Mouse (Mus musculus) testis, adult 2 months (tissue): ENCODE results near the gene Nfix. TPM values are rescaled to one million over a fixed set of nuclear protein-coding genes. Genes with fewer than 3 reads are reported as not detected.

Experiments used
- H3K27ac ChIP-seq: fragments of 200-500 bp; 2 replicates; pipeline ENCODE4 v1.5.1; 2012; ENCODE audit warnings: low read depth, low read length; ENCODE audit not compliant: control insufficient read depth, insufficient read depth
- H3K27me3 ChIP-seq: fragments of 200-500 bp; 2 replicates; pipeline ENCODE4 v1.6.1; 2012; ENCODE audit warnings: mild to moderate bottlenecking, low read length, moderate library complexity; ENCODE audit not compliant: control insufficient read depth, insufficient read depth
- H3K36me3 ChIP-seq: fragments of 200-500 bp; 2 replicates; pipeline ENCODE4 v1.6.1; 2012; ENCODE audit warnings: mild to moderate bottlenecking, low read length; ENCODE audit not compliant: control insufficient read depth, insufficient read depth
- H3K4me1 ChIP-seq: fragments of 200-500 bp; 2 replicates; pipeline ENCODE4 v1.6.1; 2012; ENCODE audit warnings: low read length; ENCODE audit not compliant: control insufficient read depth, insufficient read depth
- H3K4me3 ChIP-seq: fragments of 200-500 bp; 2 replicates; pipeline ENCODE4 v1.5.1; 2012; ENCODE audit warnings: low read depth, mild to moderate bottlenecking, low read length, moderate library complexity, mixed read lengths; ENCODE audit not compliant: control insufficient read depth
- CTCF ChIP-seq: fragments of 200-500 bp; IDR thresholded peaks from 2 replicates; pipeline ENCODE4 v1.5.1; 2012; ENCODE audit warnings: low read depth, mild to moderate bottlenecking, inconsistent platforms, low read length, moderate library complexity; ENCODE audit not compliant: control insufficient read depth, insufficient read depth, insufficient replicate concordance
- POLR2A ChIP-seq: fragments of 200-500 bp; IDR thresholded peaks from 2 replicates; pipeline ENCODE4 v1.6.1; 2012; ENCODE audit warnings: low read depth, mild to moderate bottlenecking, inconsistent platforms, low read length, moderate library complexity; ENCODE audit not compliant: control insufficient read depth
- polyA plus RNA-seq: library from polyadenylated mRNA; depleted of rRNA; stranded (reverse); fragments of >200 nt; gene quantifications from 2 replicates; pipeline ENCODE4 v1.2.3, GENCODE M21; 2012

The Nfix gene
- polyA plus RNA-seq, 1 experiment: 5.0 TPM

GRCm38 (mm10) chr8:84663483-84664327 lies 136.4 kb downstream of the Nfix start:
- no peak for TF ChIP-seq CTCF
- peak; percentile 79; the same call in 1 of the 2 replicates for TF ChIP-seq POLR2A
- Histone ChIP-seq H3K27me3 (peaks cover 3% of the 10 kb centered on the region; the same call in 1 of the 2 replicates), H3K4me1 (peaks cover 33% of the 10 kb centered on the region), H3K4me3 (peak overlapping the region; percentile 93), H3K27ac (peak overlapping the region; percentile 88), H3K36me3 (no peaks in the 10 kb centered on the region)

GRCm38 (mm10) chr8:84662581-84663065 lies 137.5 kb downstream of the Nfix start, which contains the start of gene Ier2:
Gene Ier2 (minus strand): TSS chr8:84662852.
- Histone ChIP-seq H3K36me3 (no peaks in the 10 kb centered on the region), H3K4me1 (peaks cover 33% of the 10 kb centered on the region), H3K4me3 (peak within 1 kb of the TSS; percentile 94), H3K27me3 (peaks cover 3% of the 10 kb centered on the region; the same call in 1 of the 2 replicates), H3K27ac (peak within 1 kb of the TSS; percentile 88)
- TF ChIP-seq POLR2A (peak; percentile 99), CTCF (no peak)

DNA sequence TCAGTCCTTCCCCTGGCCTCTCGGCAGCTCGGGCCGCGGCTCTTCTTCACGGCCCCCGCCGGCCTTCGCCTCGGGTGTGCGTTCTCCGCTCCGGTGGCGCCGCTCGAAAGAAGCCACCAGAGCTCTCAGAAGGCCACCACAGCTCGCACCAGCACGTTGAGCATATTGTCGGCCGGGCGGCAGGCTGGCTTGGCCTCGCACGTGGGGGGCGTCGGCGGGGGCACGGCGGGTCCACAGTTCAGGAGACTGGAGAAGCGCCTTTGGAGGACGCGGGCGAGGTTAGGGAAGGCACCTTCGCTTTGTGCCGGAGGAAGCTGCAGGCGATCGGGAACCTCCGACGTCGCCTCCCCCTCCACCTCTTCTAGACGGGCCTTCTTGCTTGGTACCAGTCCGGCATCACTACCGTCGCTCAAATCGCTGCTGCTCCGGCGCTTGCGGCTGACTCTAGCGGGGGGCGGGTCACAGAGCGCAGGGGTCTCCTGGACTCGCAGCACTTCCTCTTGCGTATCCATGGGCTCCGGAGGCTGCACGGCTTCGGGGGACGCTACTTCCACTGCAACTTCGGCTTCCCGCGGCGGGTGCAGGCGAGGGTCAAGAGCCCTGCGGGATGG lies 138.1 kb downstream of the Nfix start:
- Histone ChIP-seq H3K4me1 (peaks cover 33% of the 10 kb centered on the region), H3K27me3 (peaks cover 3% of the 10 kb centered on the region; the same call in 1 of the 2 replicates), H3K27ac (peak overlapping the region; percentile 88), H3K36me3 (no peaks in the 10 kb centered on the region), H3K4me3 (peak overlapping the region; percentile 94)
- TF ChIP-seq CTCF (no peak), POLR2A (no peak)

DNA sequence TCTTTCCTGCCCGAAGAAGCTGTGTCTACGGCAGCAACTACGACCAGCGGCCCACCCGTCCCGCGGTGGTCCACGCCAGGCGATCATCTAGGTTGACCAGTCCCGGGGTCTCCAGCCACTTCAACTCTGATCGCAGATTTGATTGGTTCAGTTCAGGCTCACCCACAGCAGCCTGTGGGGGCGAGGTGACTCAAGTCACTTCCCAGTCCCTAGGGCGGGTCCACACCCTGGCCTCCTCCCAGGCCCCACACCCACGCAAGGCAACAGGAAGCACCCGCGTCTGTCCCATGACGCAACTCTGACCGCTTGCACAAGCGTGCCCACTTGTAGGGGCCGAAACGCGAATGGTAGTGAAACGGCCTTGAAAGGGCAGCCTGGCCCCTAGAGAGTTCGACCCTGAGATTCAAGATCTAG lies 138.7 kb downstream of the Nfix start:
- Histone ChIP-seq H3K27ac (peak overlapping the region; percentile 88), H3K4me3 (peak overlapping the region; percentile 94), H3K27me3 (peaks cover 3% of the 10 kb centered on the region; the same call in 1 of the 2 replicates), H3K36me3 (no peaks in the 10 kb centered on the region), H3K4me1 (peaks cover 38% of the 10 kb centered on the region)
- no peak for TF ChIP-seq CTCF
- peak; percentile 27; the same call in 1 of the 2 replicates for TF ChIP-seq POLR2A

DNA sequence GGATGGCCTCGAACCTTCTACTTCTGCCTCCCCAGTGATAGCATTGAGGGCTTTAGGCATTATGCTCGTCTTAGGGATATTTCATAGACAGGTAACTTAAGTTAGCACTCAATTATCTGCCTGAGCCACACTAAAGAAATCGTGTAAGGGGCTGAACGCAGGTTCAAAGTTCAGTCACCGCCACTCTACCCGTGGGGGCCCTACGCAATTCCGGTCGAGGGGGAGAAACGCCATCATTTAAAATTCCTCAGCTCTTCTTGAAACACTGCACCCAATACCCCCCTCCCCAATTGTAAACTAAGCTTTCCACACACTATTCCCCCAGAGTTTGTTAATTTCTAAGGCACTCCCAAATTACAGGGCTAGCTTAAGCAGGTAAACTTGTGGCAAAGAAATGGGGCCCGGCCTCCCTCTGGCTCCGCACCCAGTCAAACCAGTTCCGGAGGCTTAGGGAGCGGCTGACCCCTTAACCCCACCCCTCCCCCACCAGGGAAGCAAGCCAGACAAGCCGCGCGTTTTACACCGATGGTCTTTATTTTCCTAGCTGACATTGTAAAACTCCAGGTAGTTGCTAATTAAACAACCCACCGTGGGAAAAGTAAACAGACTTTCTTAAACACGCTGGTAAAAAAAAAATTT lies 139.2 kb downstream of the Nfix start:
- H3K36me3 ChIP-seq: no peaks in the 10 kb centered on the region
- peaks cover 3% of the 10 kb centered on the region; the same call in 1 of the 2 replicates for H3K27me3 ChIP-seq
- peak overlapping the region; percentile 88 for H3K27ac ChIP-seq
- H3K4me3 ChIP-seq: peak overlapping the region; percentile 94
- peaks cover 42% of the 10 kb centered on the region for H3K4me1 ChIP-seq
- TF ChIP-seq POLR2A (no peak), CTCF (no peak)

- Histone ChIP-seq H3K36me3 (no peaks in the 10 kb centered on the region), H3K27ac (peak overlapping the region; percentile 52), H3K4me1 (peaks cover 38% of the 10 kb centered on the region), H3K27me3 (peaks cover 3% of the 10 kb centered on the region; the same call in 1 of the 2 replicates), H3K4me3 (peak overlapping the region; percentile 25)
- no peak for TF ChIP-seq CTCF
These were observed 140.0 kb downstream of the Nfix start for GRCm38 (mm10) chr8:84659936-84660818.
